Mouse (Mus musculus) thymus, adult 2 months (tissue): ENCODE measurements around the gene Six3.

Source experiments
- CTCF ChIP-seq: fragments of 200-500 bp; IDR thresholded peaks from 2 replicates; pipeline ENCODE4 v1.5.1; 2012; ENCODE audit warnings: mild to moderate bottlenecking, control low read depth, low read length, moderate library complexity, borderline replicate concordance; ENCODE audit not compliant: control insufficient read depth, poor library complexity, insufficient read depth; ENCODE audit errors: extremely low read depth
- POLR2A ChIP-seq: fragments of 200-500 bp; IDR thresholded peaks from 2 replicates; pipeline ENCODE4 v1.6.1; 2012; ENCODE audit warnings: mild to moderate bottlenecking, low read length, control low read depth, moderate library complexity; ENCODE audit not compliant: control insufficient read depth, poor library complexity, insufficient read depth; ENCODE audit errors: extremely low read depth

- no peak for TF ChIP-seq CTCF
- no peak for TF ChIP-seq POLR2A
These were observed 8.3 kb downstream of the Six3 start for GRCm38 (mm10) chr17:85621505-85622310.
